In the genomic region with DNA sequence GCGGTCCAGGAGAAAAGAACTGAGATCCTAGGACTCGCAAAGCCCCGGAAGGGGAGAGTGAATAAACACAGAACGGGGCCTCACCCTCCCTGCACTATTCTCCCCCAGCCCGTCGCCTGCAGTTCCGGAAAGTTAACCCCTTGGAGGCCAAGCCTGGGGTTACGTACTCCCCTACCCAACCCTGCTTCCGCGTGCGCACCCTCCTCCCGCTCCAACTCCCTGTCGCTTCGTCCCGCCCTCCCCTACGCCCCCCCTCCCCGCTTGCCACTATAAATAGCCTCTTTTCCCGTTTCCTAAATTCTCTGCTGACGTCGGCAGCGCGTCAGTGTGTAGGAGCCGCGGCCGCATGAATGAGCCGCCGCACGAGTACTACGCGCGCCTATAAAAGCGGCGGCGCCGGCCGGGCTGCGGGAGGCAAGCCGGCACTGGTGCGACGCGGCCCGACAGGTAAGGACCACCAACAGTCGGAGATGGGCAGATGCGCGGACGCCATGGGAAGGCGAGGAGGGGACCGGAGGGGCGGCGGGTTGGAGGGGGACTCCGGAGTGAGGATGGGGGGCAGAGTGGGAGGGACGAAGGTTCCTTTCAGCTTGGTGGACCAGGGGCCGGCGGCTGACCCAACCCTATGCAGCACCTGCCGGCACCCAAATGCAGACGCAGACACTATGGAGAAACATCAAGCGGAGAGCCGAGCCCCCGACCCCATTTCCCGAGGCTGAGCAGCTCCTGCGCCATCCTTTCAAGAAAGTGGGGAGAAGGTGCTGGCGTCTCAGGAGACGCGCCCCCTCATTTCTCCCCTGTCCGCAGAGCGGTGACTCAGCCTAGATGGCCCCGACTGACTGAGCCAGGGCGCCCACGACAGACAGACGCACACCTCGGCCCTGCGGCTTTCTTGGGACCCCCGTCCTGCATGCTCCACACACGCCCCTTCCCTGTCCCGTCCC, we compare ENCODE assay signal across 8 mouse cellular contexts. TPM values are rescaled to one million over a fixed set of nuclear protein-coding genes. Genes with fewer than 3 reads are reported as not detected.
DNase-seq lines count a peak whose midpoint lies in the region; ATAC-seq lines count a peak whose summit lies in the region.

No protein-coding gene starts in this region.

- peaks cover 63% of the 10 kb centered on the region for H3K27me3 ChIP-seq in lung, embryonic 15.5 days
- H3K27me3 ChIP-seq in embryonic facial prominence, embryonic 15.5 days, result peaks cover 68% of the 10 kb centered on the region
- H3K27me3 ChIP-seq in intestine, embryonic 15.5 days (replicated peaks), result peaks cover 39% of the 10 kb centered on the region
- peaks cover 68% of the 10 kb centered on the region for H3K27me3 ChIP-seq in midbrain, embryonic 13.5 days

- DNase-seq in adrenal gland, adult (ENCODE audit: inconsistent age in 2 of 2, low spot score in 1 of 2), result peak; percentile 55 to 64
- no peak for DNase-seq in adrenal gland, adult 8-10 months
- no peak for DNase-seq in lung, postnatal 36 days
- DNase-seq in thymus, postnatal 0 days (ENCODE audit: low spot score), result peak; percentile 56

- H3K9ac ChIP-seq in lung, embryonic 15.5 days, result no peak overlapping the region
- no peak overlapping the region for H3K9ac ChIP-seq in embryonic facial prominence, embryonic 15.5 days
- H3K9ac ChIP-seq in intestine, embryonic 15.5 days, result 0 out of 2 replicates have a peak overlapping the region, but pooled peaks have one; percentile 26
- H3K9ac ChIP-seq in midbrain, embryonic 13.5 days (replicated peaks), result peak overlapping the region; percentile 66

- peaks cover 59% of the 10 kb centered on the region for H3K4me1 ChIP-seq in lung, embryonic 15.5 days
- H3K4me1 ChIP-seq in embryonic facial prominence, embryonic 15.5 days, result peaks cover 65% of the 10 kb centered on the region
- peaks cover 45% of the 10 kb centered on the region for H3K4me1 ChIP-seq in intestine, embryonic 15.5 days (replicated peaks)
- peaks cover 63% of the 10 kb centered on the region for H3K4me1 ChIP-seq in midbrain, embryonic 13.5 days (replicated peaks)

- no peak for ATAC-seq in lung, embryonic 15.5 days (ENCODE audit: borderline replicate concordance, extremely low read depth, low FRiP score, low TSS enrichment)
- ATAC-seq in embryonic facial prominence, embryonic 15.5 days (ENCODE audit: insufficient number of reproducible peaks, low FRiP score, low TSS enrichment, low read depth), result no peak
- 0 out of 2 replicates have a peak, but pooled peaks have one; percentile 0 for ATAC-seq in intestine, embryonic 15.5 days
- peak; percentile 3; the same call in 1 of the 2 replicates for ATAC-seq in midbrain, embryonic 13.5 days

- 1% methylated on average over 75 of the region's 75 CpGs for WGBS in lung, embryonic 15.5 days
- under 1% methylated on average over 75 of the region's 75 CpGs for WGBS in embryonic facial prominence, embryonic 15.5 days
- WGBS in intestine, embryonic 15.5 days, result under 1% methylated on average over 74 of the region's 75 CpGs
- under 1% methylated on average over 75 of the region's 75 CpGs for WGBS in midbrain, embryonic 13.5 days

- peak overlapping the region; percentile 92 for H3K4me2 ChIP-seq in lung, embryonic 15.5 days
- H3K4me2 ChIP-seq in embryonic facial prominence, embryonic 15.5 days (replicated peaks), result peak overlapping the region; percentile 93
- peak overlapping the region; percentile 97 for H3K4me2 ChIP-seq in intestine, embryonic 15.5 days (replicated peaks)
- peak overlapping the region; percentile 72 for H3K4me2 ChIP-seq in midbrain, embryonic 13.5 days (replicated peaks)

- peak overlapping the region; percentile 62 for H3K4me3 ChIP-seq in lung, embryonic 15.5 days
- H3K4me3 ChIP-seq in embryonic facial prominence, embryonic 15.5 days (replicated peaks), result peak overlapping the region; percentile 63
- H3K4me3 ChIP-seq in intestine, embryonic 15.5 days (replicated peaks), result peak overlapping the region; percentile 71
- H3K4me3 ChIP-seq in midbrain, embryonic 13.5 days (replicated peaks), result peak overlapping the region; percentile 66

- H3K36me3 ChIP-seq in lung, embryonic 15.5 days, result no peaks in the 10 kb centered on the region; the same call in 1 of the 2 replicates
- peaks cover 10% of the 10 kb centered on the region for H3K36me3 ChIP-seq in embryonic facial prominence, embryonic 15.5 days
- H3K36me3 ChIP-seq in intestine, embryonic 15.5 days, result 0 out of 2 replicates have a peak, but pooled peaks cover 5% of the 10 kb centered on the region
- H3K36me3 ChIP-seq in midbrain, embryonic 13.5 days, result peaks cover 11% of the 10 kb centered on the region

- H3K27ac ChIP-seq in lung, embryonic 15.5 days, result no peak overlapping the region
- H3K27ac ChIP-seq in embryonic facial prominence, embryonic 15.5 days (replicated peaks), result no peak overlapping the region
- H3K27ac ChIP-seq in intestine, embryonic 15.5 days, result no peak overlapping the region
- H3K27ac ChIP-seq in midbrain, embryonic 13.5 days, result no peak overlapping the region

- no peaks in the 10 kb centered on the region for H3K9me3 ChIP-seq in lung, embryonic 15.5 days
- H3K9me3 ChIP-seq in embryonic facial prominence, embryonic 15.5 days (replicated peaks), result no peaks in the 10 kb centered on the region
- H3K9me3 ChIP-seq in intestine, embryonic 15.5 days, result no peaks in the 10 kb centered on the region
- H3K9me3 ChIP-seq in midbrain, embryonic 13.5 days, result no peaks in the 10 kb centered on the region

RNA-seq across cellular contexts. Expression of a gene that starts 3.1 kb away (rescaled TPM):
- total RNA-seq in adrenal gland, adult 8-10 months (2022), result 10 to 100 TPM in 2 of 4 experiments, 1 to 10 TPM in 2; 7.7 to 16.5 (median 11.4) TPM
- 20.1 and 21.7 TPM in 2 replicates for polyA plus RNA-seq in lung, embryonic 15.5 days (2015; fragmentation: Nextera tagmentation; extraction: Ambion mirVana)
- polyA plus RNA-seq in embryonic facial prominence, embryonic 15.5 days (2015; fragmentation: Nextera tagmentation; extraction: Ambion mirVana), result 17.7 and 19.8 TPM in 2 replicates
- polyA plus RNA-seq in intestine, embryonic 15.5 days (2015; fragmentation: Nextera tagmentation; extraction: Ambion mirVana), result 20.3 and 22.0 TPM in 2 replicates
- polyA plus RNA-seq in midbrain, embryonic 13.5 days (2015; fragmentation: Nextera tagmentation; extraction: Ambion mirVana), result 1.2 and 2.4 TPM in 2 replicates
- polyA plus RNA-seq in thymus, postnatal 0 days (2015; fragmentation: Nextera tagmentation; extraction: Ambion mirVana), result 8.3 and 11.0 TPM in 2 replicates

RNA-seq across cellular contexts. Expression of a gene that starts 6.2 kb away (rescaled TPM):
- total RNA-seq in adrenal gland, adult 8-10 months (2022), result 10 to 100 TPM; 22.3 to 28.9 (median 25.9) TPM
- polyA plus RNA-seq in lung, embryonic 15.5 days (2015; fragmentation: Nextera tagmentation; extraction: Ambion mirVana), result 25.5 and 26.2 TPM in 2 replicates
- 23.8 and 25.1 TPM in 2 replicates for polyA plus RNA-seq in embryonic facial prominence, embryonic 15.5 days (2015; fragmentation: Nextera tagmentation; extraction: Ambion mirVana)
- polyA plus RNA-seq in intestine, embryonic 15.5 days (2015; fragmentation: Nextera tagmentation; extraction: Ambion mirVana), result 21.3 and 21.4 TPM in 2 replicates
- 19.8 and 22.4 TPM in 2 replicates for polyA plus RNA-seq in midbrain, embryonic 13.5 days (2015; fragmentation: Nextera tagmentation; extraction: Ambion mirVana)
- 34.2 and 37.7 TPM in 2 replicates for polyA plus RNA-seq in thymus, postnatal 0 days (2015; fragmentation: Nextera tagmentation; extraction: Ambion mirVana)

RNA-seq across cellular contexts. Expression of a gene that starts 18.6 kb away (rescaled TPM):
- total RNA-seq in adrenal gland, adult 8-10 months (2022), result 10 to 100 TPM; 32.3 to 46.1 (median 44.7) TPM
- polyA plus RNA-seq in lung, embryonic 15.5 days (2015; fragmentation: Nextera tagmentation; extraction: Ambion mirVana), result 20.4 and 21.0 TPM in 2 replicates
- polyA plus RNA-seq in embryonic facial prominence, embryonic 15.5 days (2015; fragmentation: Nextera tagmentation; extraction: Ambion mirVana), result 20.5 and 21.0 TPM in 2 replicates
- polyA plus RNA-seq in intestine, embryonic 15.5 days (2015; fragmentation: Nextera tagmentation; extraction: Ambion mirVana), result 23.4 and 23.8 TPM in 2 replicates
- polyA plus RNA-seq in midbrain, embryonic 13.5 days (2015; fragmentation: Nextera tagmentation; extraction: Ambion mirVana), result 14.9 and 15.4 TPM in 2 replicates
- 14.0 and 14.1 TPM in 2 replicates for polyA plus RNA-seq in thymus, postnatal 0 days (2015; fragmentation: Nextera tagmentation; extraction: Ambion mirVana)

RNA-seq across cellular contexts. Expression of a gene that starts 21.2 kb away (rescaled TPM):
- 10 to 100 TPM; 39.9 to 74.9 (median 58.7) TPM for total RNA-seq in adrenal gland, adult 8-10 months (2022)
- polyA plus RNA-seq in lung, embryonic 15.5 days (2015; fragmentation: Nextera tagmentation; extraction: Ambion mirVana), result 1.8 and 3.3 TPM in 2 replicates
- polyA plus RNA-seq in embryonic facial prominence, embryonic 15.5 days (2015; fragmentation: Nextera tagmentation; extraction: Ambion mirVana), result 6.4 and 7.3 TPM in 2 replicates
- 1.7 and 1.8 TPM in 2 replicates for polyA plus RNA-seq in intestine, embryonic 15.5 days (2015; fragmentation: Nextera tagmentation; extraction: Ambion mirVana)
- 12.4 and 12.7 TPM in 2 replicates for polyA plus RNA-seq in midbrain, embryonic 13.5 days (2015; fragmentation: Nextera tagmentation; extraction: Ambion mirVana)
- 7.8 and 8.1 TPM in 2 replicates for polyA plus RNA-seq in thymus, postnatal 0 days (2015; fragmentation: Nextera tagmentation; extraction: Ambion mirVana)

Comparison
In these comparisons a context has a peak if more than half of its experiments do, and no peak if none do; other contexts are left out.
1. DNase-seq: peak in adrenal gland, adult (2 of 2) and thymus, postnatal 0 days (single experiment); none in adrenal gland, adult 8-10 months (single experiment) and lung, postnatal 36 days (single experiment).
2. ATAC-seq: peak in intestine, embryonic 15.5 days (single experiment) and midbrain, embryonic 13.5 days (single experiment); none in lung, embryonic 15.5 days (single experiment) and embryonic facial prominence, embryonic 15.5 days (single experiment).
3. H3K9ac ChIP-seq: peak in intestine, embryonic 15.5 days (single experiment) and midbrain, embryonic 13.5 days (single experiment); none in lung, embryonic 15.5 days (single experiment) and embryonic facial prominence, embryonic 15.5 days (single experiment).
4. Peak in every context shown above with its lines, with median percentiles within 50 percentile points of each other: H3K4me2 ChIP-seq and H3K4me3 ChIP-seq.